Mouse (Mus musculus): ENCODE results near the gene Dennd4c. TPM values are rescaled to one million over a fixed set of nuclear protein-coding genes. Genes with fewer than 3 reads are reported as not detected.
A peak's percentile ranks its signal among the peaks of the same experiment; 100 is the strongest.

Dennd4c gene
- polyA plus RNA-seq, 1 experiment from 2014 or later: 3.6 TPM

DNA sequence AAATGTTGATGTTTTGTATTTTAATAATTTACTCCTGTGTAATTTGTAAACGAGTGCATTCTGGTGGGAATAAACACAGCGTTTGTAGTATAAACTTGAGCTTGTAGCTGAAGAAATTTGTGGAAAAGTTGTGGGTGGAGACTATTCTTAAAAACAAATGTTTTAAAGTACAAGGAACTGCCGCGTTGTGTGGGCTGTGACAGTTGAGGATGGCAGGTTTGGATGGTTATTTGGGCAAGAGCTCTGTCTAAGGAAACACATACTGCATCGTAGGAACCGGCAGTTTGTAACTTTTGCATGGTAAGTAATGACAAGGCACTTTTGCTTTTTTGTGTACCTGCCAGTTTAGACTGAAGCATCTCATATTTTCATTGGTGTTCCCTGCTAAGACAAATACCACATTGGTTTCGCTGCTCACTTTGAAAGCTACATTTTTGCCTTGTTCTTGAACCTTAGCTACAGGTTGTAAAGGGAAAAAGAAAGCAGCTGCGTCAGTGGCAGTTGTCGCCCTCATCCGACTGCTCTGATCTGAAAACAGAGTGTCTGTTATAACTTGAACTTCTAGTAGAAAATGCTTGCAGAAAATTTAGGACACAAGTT lies 2.1 kb downstream of the Dennd4c start:
- no peak overlapping the region for H3K4me3 ChIP-seq (ENCODE audit: low read depth, low read length)
- 0 out of 2 replicates have a peak, but pooled peaks cover 7% of the 10 kb centered on the region for H3K4me1 ChIP-seq (ENCODE audit: insufficient read depth, low read depth, low read length)
- peak overlapping the region; percentile 81; the same call in 1 of the 2 replicates for H3K4me2 ChIP-seq (replicated peaks; ENCODE audit: low read depth, low read length)
- H3K36me3 ChIP-seq (ENCODE audit: insufficient read depth, low read length): no peaks in the 10 kb centered on the region
- no peak overlapping the region for H3K27ac ChIP-seq (ENCODE audit: low read length)
- no peaks in the 10 kb centered on the region for H3K9me3 ChIP-seq (ENCODE audit: low read length)
- ATAC-seq: no peak
- no peak for DNase-seq (ENCODE audit: low spot score)
- no peaks in the 10 kb centered on the region for H3K27me3 ChIP-seq (replicated peaks; ENCODE audit: insufficient read depth, low read length)
- no peak for TF ChIP-seq EP300 (IDR thresholded peaks at IDR 0.05)
- TF ChIP-seq CTCF (IDR thresholded peaks at IDR 0.05): no peak
- WGBS: 42% methylated on average over 10 of the region's 10 CpGs
- H3K9ac ChIP-seq (replicated peaks; ENCODE audit: low read depth): no peak overlapping the region

DNA sequence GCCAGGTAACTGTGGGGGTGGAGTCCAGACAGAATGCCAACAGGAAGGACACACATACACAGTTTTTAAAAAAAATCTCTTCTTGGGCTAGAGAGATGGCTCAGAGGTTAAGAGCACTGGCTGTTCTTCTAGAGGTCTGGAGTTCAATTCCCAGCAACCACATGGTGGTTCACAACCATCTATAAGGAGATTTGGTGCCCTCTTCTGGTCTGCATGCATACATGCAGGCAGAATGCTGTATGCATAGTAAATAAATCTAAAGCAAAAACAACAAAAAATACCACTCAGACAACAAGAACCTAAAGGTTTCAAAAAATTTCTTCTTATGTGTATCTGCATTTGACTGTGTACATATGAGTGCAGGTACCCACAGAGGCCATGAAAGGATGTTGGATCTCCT lies 16.0 kb downstream of the Dennd4c start:
- Histone ChIP-seq H3K4me3 (ENCODE audit: low read depth, low read length) (no peak overlapping the region), H3K36me3 (ENCODE audit: insufficient read depth, low read length) (0 out of 2 replicates have a peak, but pooled peaks cover 3% of the 10 kb centered on the region), H3K9me3 (ENCODE audit: low read length) (no peaks in the 10 kb centered on the region), H3K9ac (replicated peaks; ENCODE audit: low read depth) (no peak overlapping the region), H3K4me2 (replicated peaks; ENCODE audit: low read depth, low read length) (no peak overlapping the region), H3K4me1 (ENCODE audit: insufficient read depth, low read depth, low read length) (no peaks in the 10 kb centered on the region), H3K27me3 (replicated peaks; ENCODE audit: insufficient read depth, low read length) (no peaks in the 10 kb centered on the region), H3K27ac (ENCODE audit: low read length) (no peak overlapping the region)
- DNase-seq (ENCODE audit: low spot score) (no peak), ATAC-seq (no peak)
- TF ChIP-seq EP300 (IDR thresholded peaks at IDR 0.05) (no peak), CTCF (IDR thresholded peaks at IDR 0.05) (peak; percentile 37; the same call in 1 of the 2 replicates)

DNA sequence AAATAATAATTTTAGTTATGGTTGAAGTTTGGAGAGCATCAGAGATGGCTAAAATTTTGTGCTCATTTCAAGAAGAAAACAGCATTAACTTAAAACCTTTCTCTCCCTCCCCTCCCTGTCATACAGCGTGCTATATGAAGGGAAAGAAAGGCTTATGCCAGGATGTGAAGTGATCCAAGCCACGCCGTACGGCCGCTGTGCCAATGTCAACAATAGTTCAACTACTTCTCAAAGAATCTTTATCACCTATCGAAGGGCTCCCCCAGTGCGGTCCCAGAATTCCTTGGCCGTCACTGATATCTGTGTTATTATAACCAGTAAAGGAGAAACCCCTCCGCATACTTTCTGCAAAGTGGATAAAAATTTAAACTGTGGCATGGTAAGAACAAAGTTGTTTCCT lies 29.2 kb downstream of the Dennd4c start:
- Histone ChIP-seq H3K9ac (replicated peaks; ENCODE audit: low read depth) (no peak overlapping the region), H3K27me3 (replicated peaks; ENCODE audit: insufficient read depth, low read length) (no peaks in the 10 kb centered on the region), H3K27ac (ENCODE audit: low read length) (no peak overlapping the region), H3K9me3 (ENCODE audit: low read length) (no peaks in the 10 kb centered on the region), H3K36me3 (ENCODE audit: insufficient read depth, low read length) (0 out of 2 replicates have a peak, but pooled peaks cover 6% of the 10 kb centered on the region), H3K4me2 (replicated peaks; ENCODE audit: low read depth, low read length) (no peak overlapping the region), H3K4me1 (ENCODE audit: insufficient read depth, low read depth, low read length) (no peaks in the 10 kb centered on the region), H3K4me3 (ENCODE audit: low read depth, low read length) (no peak overlapping the region)
- ATAC-seq (0 out of 2 replicates have a peak, but pooled peaks have one; percentile 25), DNase-seq (ENCODE audit: low spot score) (peak; percentile 23)
- 40% methylated on average over 9 of the region's 9 CpGs for WGBS
- TF ChIP-seq EP300 (IDR thresholded peaks at IDR 0.05): no peak
- no peak for TF ChIP-seq CTCF (IDR thresholded peaks at IDR 0.05)

DNA sequence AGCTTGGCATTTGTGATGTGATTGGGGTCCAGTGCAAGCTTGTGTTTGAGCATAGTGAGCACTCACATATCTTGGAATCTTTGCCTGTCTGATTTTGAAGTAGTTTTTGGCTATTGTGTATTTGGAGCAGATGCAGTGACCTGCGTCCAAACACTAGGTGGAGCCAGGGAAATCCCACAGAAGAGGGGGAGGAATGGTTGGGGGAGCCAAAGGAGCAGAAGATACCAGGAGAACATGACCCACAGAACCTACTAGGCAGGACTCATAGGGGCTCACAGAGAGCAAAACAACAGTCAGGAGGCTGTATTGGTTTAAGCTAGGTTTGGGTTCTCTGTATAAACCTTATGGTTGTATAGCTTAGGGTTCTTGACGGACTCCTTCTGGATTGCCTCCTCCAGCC lies 62.2 kb downstream of the Dennd4c start:
- Histone ChIP-seq H3K4me1 (ENCODE audit: insufficient read depth, low read depth, low read length) (no peaks in the 10 kb centered on the region), H3K27ac (ENCODE audit: low read length) (no peak overlapping the region), H3K9me3 (ENCODE audit: low read length) (no peaks in the 10 kb centered on the region), H3K4me2 (replicated peaks; ENCODE audit: low read depth, low read length) (no peak overlapping the region), H3K4me3 (ENCODE audit: low read depth, low read length) (no peak overlapping the region), H3K36me3 (ENCODE audit: insufficient read depth, low read length) (0 out of 2 replicates have a peak, but pooled peaks cover 7% of the 10 kb centered on the region), H3K9ac (replicated peaks; ENCODE audit: low read depth) (no peak overlapping the region), H3K27me3 (replicated peaks; ENCODE audit: insufficient read depth, low read length) (no peaks in the 10 kb centered on the region)
- 49% methylated on average over 2 of the region's 2 CpGs for WGBS
- no peak for TF ChIP-seq EP300 (IDR thresholded peaks at IDR 0.05)
- TF ChIP-seq CTCF (IDR thresholded peaks at IDR 0.05): peak; percentile 69
- 0 out of 2 replicates have a peak, but pooled peaks have one; percentile 21 for ATAC-seq
- peak; percentile 40 for DNase-seq (ENCODE audit: low spot score)

DNA sequence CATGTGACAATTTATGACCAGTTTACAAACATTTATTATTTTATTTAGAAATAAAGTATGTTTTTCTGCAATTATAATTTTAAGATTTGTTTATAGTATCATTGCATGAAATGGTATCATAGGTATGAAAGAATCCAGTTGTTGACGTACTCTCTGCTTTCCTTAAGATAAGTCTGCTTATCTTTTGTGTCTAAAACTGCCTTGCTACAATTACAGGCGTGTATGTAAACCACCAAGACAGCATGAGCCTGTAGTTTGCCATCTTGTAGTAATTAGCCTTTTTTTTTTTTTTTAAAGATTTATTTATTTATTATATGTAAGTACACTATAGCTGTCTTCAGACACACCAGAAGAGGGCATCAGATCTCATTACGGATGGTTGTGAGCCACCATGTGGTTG lies 66.5 kb downstream of the Dennd4c start:
- Histone ChIP-seq H3K4me2 (replicated peaks; ENCODE audit: low read depth, low read length) (no peak overlapping the region), H3K9ac (replicated peaks; ENCODE audit: low read depth) (no peak overlapping the region), H3K4me1 (ENCODE audit: insufficient read depth, low read depth, low read length) (no peaks in the 10 kb centered on the region), H3K36me3 (ENCODE audit: insufficient read depth, low read length) (no peaks in the 10 kb centered on the region), H3K27ac (ENCODE audit: low read length) (no peak overlapping the region), H3K9me3 (ENCODE audit: low read length) (no peaks in the 10 kb centered on the region), H3K4me3 (ENCODE audit: low read depth, low read length) (no peak overlapping the region), H3K27me3 (replicated peaks; ENCODE audit: insufficient read depth, low read length) (no peaks in the 10 kb centered on the region)
- ATAC-seq (no peak), DNase-seq (ENCODE audit: low spot score) (no peak)
- TF ChIP-seq EP300 (IDR thresholded peaks at IDR 0.05): no peak
- no peak for TF ChIP-seq CTCF (IDR thresholded peaks at IDR 0.05)
- WGBS: 83% methylated on average over 3 of the region's 3 CpGs

DNA sequence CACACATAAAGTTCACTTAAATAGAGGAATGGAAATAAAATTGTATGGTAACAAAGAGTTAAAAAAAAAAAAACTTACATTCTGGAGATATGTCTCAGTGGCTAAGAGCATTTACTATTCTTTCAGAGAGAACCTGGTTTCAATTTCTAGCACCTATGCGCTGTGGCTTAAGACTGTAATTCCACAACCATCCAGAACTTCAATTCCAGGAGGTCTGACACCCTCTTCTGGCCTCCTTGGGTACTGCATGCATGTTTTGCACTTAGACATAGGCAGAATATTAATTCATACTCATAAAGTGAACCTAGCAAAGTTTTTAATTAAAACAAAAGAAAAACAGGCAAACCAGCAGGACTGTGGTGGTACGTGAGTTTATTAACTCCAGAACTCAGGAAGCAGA lies 74.8 kb downstream of the Dennd4c start:
- Histone ChIP-seq H3K4me2 (replicated peaks; ENCODE audit: low read depth, low read length) (no peak overlapping the region), H3K4me1 (ENCODE audit: insufficient read depth, low read depth, low read length) (no peaks in the 10 kb centered on the region), H3K4me3 (ENCODE audit: low read depth, low read length) (no peak overlapping the region), H3K9ac (replicated peaks; ENCODE audit: low read depth) (no peak overlapping the region), H3K9me3 (ENCODE audit: low read length) (no peaks in the 10 kb centered on the region), H3K36me3 (ENCODE audit: insufficient read depth, low read length) (peaks cover 18% of the 10 kb centered on the region; the same call in 1 of the 2 replicates), H3K27ac (ENCODE audit: low read length) (no peak overlapping the region), H3K27me3 (replicated peaks; ENCODE audit: insufficient read depth, low read length) (no peaks in the 10 kb centered on the region)
- DNase-seq (ENCODE audit: low spot score) (peak; percentile 66), ATAC-seq (no peak)
- peak; percentile 82 for TF ChIP-seq CTCF (IDR thresholded peaks at IDR 0.05)
- no peak for TF ChIP-seq EP300 (IDR thresholded peaks at IDR 0.05)
- 72% methylated on average over 2 of the region's 2 CpGs for WGBS
